Mouse (Mus musculus) right cerebral cortex, postnatal 4 days (tissue): ENCODE results near the gene Ccdc142.

ENCODE experiments used
- DNase-seq: peaks from one replicate; pipeline ENCODE4 v3.0.0-alpha.2; 2022

Gene Ccdc142

DNA sequence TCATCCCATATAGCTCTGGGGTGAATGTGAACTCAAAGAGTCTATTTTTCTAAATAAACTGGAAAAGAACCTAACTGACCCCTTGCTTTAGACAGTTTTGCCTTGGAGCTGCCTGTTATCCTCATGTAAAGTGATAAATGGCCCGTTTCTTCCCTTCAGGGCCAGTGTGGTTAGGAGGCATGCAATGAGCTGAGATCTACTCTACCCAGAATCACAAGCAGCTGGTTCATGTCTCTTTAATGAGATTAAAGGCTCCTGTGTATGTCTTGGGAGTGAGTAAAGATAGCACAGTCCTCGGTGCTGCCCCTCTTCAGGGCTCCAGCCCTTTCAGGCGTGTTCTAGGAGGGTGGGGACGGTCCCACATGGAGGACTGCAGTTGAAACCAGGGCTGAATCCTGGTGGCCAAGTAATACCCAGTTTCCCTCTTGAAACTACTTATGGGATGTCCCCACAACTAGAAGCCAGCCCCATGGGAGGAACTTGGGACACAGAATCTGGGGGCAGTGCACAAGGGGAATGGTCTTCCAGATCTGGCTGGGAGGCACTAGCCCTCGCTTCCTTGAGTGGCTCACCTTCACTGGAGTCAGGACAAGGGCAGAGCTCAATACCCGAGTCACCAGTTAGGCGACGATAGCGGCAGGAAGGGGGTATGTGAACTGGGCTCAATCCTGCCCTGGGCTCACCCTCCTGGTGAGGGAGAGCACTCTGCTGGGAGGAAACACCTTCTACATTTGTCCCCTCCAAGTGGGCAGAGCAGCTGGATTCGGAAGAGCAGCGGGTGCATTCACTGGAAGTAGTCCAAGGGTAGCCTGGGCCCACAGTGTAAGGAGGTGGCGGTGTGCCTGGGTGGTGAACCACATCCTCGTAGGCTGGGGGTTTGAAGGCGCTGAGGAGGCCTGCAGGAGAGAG is 17.7 kb downstream of the Ccdc142 start:
- DNase-seq, result no peak

DNA sequence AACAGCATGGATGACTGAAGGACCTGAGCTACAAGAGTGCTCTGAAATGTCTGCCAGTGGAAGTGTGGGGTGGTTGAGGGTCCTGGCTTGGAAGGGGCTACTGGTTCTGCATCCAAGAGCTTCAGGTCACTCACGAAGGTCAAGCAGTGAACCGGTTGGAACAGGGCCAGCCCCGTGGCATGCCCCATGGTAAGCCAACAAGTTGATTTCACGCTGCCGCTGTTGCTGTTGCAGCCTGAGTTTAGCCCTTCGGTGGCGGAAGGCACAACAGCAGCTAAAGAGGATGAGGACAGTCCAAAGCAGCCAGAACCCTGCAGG is 18.3 kb downstream of the Ccdc142 start:
- no peak for DNase-seq

DNA sequence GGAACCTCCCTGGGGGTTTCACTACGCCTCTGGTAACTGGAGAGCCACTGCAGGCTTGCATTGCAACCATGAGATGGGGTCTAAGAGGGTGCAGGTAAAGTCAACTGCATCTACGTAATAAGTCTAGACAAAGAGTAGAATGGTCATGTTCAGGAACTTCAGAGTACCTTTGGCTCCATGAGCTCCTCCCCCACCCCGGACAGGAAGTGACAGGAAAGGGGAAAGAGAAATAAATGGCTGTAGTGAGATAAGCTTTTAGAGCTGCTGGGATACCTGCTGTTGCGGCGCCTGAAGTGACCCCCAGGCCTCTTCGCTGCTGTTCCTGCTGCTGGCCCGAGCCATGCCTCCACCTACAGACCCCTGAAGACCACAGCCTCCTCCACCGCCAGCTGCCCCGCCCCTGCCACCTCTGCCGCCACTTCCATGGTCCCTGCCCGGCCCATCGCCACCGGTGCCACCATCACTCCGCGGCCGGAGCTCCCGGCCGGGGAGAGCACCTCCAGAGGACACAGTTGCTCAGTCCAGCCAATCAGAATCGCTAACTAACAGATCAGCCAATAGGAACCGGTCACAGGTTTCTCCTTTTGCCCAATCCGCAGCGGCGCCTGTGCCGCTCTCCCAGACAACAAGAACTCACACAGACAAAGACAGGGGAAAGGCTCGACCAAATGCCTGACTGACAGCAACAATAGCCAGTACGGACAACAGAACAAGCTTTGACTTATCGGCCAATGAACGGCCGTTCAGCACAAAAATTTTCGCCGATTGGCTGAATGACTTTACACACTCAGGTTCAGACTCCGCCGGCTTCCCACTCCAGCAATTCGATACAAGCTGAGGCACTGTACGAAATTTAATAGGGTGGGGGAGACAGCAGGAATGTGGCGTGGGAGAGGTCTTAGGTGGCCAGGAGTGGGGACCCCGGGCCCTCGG is 19.8 kb downstream of the Ccdc142 start, which contains the start of gene Wbp1:
Wbp1 (minus strand) TSS at position 630 of the 933 bp plus-strand sequence.
- DNase-seq, result peak; percentile 80

DNA sequence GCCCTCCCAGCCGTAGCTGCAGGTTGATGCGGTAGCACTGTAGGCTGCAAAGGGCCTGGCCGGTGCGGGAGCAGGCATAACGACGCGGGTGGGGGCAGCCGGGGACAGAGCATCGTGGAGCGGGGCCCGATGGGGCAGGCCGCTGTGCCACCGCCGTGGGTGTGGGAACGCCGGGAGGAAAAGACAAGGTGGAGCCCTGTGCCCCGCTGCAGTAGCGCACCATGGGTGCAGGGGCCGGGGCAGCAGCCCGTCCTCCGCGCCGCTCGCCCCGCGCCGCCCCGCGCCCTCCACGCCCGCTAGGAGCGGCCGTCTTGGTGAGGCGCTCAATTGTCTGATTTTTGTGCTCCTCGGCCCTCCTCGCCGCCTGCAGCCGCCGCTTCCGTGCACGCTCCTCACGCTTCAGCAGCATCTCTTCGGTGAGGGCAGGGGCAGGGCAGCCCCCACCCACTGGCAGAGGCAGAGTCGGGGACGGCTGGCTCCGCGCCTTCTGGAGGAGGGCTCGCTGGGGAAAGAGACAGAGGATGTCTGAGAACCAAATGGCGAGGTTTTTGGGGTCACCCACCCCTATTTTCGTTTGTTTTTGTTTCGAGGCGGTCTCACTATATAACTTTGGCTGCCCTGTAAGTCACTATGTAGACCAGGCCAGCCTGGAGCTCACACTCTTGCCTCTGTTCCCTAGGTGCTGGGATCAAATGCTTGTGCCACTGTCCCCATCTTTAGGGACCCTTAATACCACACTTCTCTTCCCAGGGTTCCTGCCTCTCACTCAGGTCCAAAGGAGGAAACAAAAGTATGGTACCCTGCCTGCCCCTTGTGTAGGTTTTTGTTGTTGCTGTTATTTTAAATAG is 20.7 kb downstream of the Ccdc142 start:
- DNase-seq, result no peak

DNA sequence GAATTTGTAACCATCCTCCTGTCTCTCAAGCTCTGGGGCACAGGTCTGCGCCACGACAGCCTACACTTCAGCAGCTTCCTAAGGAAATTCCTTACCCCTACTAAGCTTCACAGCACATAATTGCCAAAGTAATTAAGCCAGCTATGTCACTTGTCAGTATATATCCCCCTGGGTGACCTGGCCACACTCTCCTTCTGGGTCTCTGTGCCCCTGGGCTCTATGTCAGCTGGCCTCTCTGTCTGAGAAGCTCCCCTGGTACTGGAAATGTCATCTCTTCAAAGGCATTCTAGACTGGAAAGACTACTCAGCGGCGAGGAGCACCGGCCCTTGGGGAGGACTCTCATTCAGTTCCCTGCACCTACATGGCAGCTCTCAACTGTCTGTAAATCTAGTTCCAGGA is 21.6 kb downstream of the Ccdc142 start:
- DNase-seq, result no peak

DNA sequence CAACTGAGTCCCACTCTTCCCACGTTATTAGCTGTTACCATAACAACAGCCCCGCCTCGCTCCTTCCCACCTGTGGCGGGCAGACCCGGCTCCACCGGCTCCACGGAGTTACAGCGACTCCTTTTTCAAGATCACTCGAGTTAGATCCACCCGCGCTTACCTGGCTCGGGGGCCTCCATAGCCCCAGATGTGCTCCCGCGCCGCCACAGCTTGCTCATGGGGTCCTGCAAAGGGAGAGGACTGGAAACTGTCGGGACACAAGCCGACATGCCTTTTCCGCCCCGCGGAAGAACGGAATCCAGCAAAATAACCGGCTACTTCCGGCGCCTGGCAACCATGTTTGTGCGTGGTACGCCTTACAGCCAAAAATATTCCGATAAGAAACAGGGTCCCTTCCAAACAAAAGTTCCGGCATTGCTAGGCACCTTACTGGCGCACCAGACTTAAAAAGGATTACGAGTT is 23.5 kb downstream of the Ccdc142 start:
- DNase-seq, result peak; percentile 86

DNA sequence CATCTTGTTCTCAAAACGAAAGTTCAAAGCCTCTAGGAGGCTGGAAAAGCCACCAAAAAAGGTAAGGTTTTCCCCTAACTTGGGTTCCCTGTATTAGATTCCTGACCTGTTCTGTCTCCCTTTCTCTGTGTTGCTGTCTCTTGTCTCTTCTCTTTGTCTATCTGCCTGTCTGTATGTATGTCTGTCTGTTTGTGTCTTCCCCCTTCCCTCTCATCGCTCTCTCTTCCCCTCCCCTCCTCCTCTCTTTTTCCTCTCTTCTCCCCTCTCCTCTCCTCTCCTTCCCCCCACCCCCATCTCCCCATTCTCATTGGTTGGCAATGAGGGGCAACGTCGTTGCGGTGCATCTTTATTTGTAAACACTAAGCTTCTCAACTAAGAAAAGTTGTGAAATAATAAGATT is 23.9 kb downstream of the Ccdc142 start, which contains the start of gene Ino80b:
Ino80b (minus strand) TSS at position 101 of the 400 bp plus-strand sequence.
- no peak for DNase-seq

DNA sequence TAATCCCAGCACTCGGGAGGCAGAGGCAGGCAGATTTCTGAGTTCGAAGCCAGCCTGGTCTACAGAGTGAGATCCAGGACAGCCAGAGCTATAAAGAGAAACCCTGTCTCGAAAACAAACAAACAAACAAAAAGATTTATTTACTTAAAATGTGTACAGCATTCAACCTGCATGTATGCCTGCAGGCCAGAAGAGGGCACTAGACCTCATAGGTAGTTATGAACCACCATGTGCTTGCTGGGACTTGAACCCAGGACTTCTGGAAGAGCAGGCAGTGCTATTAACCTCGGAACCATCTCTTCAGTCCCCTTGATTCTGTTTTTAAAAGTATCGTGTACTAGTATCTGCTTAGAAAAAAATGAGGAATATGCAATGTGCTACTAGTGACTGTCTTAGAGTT is 26.0 kb downstream of the Ccdc142 start:
- DNase-seq, result no peak

DNA sequence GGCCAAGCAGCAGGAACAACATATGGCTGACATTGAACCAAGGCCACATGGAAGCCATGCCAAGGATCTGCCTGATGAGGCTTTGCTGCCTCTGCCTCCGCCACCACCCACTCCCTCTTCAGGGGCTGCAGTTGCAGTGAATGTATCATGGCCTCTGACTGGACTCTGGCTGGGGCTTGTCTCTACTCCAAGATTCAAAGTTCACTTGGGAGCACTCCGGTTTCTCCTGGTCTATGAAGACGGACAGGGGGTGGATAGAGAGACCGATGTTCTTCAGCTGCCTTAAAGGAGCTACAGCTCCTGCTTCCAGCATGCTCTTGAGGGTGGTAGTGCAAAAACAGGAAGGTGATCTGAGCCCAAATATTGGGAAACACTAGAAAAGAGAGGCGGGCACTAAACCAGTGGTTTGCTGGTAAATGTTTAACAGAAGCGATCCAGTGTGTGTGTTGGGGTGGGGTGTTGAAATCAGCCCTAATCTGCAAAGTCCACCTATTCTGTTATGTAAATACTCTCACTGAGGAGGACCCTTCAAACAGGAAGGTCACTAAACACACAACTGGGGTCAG is 30.2 kb downstream of the Ccdc142 start:
- no peak for DNase-seq

DNA sequence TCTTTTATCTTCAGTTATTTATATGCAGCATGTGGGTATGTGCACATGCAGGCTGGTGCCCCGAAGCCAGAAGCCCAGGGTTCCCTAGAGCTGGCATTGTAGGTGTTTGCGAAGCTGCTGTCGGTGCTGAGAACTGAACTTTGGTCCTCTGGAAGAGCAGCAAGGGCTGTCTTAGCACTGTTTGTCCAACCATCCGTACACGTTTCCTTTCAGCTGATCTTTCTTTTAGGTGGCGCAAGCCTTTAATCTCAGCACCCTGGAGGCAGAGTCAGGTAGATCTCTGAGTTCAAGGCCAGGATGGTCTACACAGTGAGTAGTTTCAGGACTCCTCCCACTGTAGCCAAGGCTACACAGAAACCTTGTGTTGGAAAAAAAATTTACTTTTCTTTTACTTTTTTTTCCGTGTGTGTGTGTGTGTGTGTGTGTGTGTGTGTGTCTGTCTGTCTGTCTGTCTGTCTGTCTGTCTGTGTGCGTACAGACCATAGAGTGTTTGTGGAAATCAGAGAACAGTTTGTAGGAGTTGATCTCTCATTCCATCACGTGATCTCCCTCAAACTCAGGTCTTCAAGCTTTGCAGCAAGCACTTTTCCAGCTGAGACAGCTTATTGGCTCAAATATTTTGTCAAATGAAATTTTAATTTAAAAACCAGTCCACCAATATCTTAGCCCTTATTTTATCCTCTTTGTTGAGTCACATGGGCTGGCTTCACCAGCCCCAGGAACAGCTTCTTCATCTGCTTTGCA is 30.9 kb downstream of the Ccdc142 start:
- DNase-seq, result no peak

DNA sequence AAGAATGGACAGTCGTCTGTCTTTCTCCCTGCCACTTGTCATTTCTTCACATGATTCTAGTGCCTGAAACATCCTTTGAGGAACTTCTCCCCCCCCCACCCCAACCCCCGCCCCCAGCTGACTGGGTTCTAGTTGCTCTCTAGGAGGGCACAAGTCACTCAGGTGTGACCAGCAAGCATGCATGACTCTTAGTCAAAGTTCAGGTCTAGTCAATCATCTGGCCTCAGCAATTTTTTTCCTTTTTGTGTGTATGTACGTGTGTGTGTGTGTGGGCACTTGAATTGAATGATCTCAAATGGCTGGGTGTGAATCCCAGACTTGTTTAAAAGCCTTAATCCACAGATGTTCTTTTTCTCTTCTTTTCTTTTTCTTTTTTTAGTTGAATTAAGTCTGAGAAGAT is 32.8 kb downstream of the Ccdc142 start:
- no peak for DNase-seq

DNA sequence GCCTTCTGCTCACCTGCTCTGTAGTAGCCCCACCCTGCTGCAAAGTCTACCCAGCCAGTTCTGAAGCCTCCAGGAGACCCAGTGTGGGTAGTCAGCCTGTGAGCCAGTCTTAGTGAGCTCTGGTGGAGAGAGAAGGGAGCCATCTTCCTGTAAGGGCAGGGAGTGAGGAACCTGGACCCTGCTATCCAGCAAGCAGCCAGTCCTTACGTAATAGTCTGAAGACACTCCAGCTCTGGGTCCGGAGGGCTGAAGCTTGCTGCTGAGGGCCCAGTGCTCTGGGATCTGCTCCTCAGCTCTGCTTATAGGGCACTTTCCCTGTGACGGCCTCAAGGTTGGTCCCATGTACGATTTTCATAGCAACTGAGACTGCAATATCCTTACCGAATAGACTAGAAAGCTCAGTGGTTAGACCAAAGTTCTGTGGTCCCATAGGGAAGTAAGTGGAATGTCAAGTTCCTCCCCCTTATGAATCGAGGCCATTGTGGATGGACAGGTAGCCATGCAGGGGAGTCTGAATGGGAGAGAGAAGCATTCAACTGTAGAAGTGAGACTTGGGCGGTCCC is 33.6 kb downstream of the Ccdc142 start, which contains the start of gene Rtkn:
Rtkn (plus strand) TSS at position 513 of the 563 bp plus-strand sequence.
- no peak for DNase-seq

DNA sequence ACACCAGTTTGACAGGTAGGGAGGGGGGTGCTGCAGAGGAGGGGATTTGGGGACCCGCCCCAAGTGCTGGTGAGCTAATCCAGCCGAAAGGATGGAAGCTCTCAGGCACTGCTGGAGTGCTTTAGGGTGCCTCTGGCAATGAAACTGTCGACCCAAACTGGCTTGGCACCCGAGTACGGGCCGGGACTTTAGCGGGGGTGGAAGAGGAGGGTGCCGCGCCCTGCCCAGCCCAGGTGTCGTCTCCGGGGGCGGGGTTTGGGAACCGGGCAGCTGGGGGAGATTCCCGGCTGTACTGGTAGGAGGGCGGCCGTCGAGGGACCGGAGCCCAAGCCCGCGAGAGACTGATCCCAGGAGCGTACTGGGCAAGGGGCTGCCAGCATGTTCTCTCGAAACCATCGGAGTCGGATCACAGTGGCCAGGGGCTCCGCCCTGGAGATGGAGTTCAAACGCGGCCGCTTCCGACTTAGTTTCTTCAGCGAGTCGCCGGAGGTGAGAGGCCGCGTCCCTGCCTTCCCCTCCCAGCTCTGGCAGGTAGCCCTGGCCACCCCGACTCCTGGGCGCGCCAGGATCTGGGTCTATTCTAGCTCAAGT is 34.3 kb downstream of the Ccdc142 start:
- no peak for DNase-seq

DNA sequence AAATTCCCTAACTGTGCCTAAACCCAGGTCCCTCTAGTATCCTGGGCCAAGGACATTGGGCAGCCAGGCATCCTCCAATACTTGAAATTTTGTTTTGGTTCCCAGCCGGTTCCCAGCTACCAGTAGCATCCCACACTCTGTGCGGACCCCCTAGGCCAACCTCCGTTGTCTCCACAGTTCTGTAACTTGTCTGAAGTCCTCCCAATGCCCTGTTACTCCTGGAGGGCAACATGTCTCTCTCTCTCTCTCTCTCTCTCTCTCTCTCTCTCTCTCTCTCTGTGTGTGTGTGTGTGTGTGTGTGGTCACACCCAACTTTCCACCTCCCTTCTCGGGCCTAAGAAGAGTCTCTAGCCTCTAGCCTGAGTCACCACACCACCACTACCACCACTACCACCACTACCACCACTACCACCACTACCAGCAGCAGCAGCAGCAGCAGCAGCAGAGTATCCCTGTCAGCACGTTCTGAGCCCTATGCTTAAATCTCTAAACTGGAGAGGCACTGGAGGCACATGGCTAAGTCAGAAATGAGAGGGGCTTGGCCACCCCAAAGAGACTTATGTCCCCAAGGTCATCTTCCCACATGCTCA is 35.0 kb downstream of the Ccdc142 start:
- no peak for DNase-seq

DNA sequence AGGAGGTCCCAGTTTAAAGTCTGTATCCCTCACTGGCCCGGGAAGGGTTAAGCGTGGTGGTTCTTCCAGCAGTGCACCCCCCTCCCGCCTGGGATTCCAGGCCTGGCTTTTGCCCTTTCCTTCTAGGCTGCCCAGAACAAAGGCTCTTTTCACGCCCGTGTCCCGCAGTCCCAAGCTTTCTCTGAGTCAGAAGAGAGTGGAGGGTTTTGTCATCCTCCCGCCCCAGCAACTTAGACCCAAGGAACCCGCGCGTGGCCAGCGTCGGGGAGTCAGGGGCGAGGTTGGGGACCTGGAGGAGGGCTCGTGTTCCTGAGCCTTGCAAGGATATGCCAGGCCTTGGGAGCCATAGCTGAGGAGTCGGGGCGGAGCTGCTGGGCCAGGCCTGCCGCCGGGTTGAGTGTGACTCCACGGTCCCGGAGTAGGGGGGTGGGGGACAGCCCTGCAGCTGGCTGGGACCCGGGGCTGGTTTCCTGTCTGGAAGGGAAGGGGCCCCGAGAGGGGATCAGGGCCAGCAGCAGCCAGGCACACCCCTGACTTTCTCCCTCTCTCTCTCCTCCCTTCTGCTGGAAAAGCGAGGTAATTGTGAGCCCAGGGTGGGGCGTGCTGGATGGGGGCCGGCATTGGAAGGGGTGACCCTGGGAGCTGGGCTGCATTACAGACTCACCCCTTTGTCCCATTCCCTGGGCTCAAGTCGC is 35.6 kb downstream of the Ccdc142 start:
- no peak for DNase-seq

DNA sequence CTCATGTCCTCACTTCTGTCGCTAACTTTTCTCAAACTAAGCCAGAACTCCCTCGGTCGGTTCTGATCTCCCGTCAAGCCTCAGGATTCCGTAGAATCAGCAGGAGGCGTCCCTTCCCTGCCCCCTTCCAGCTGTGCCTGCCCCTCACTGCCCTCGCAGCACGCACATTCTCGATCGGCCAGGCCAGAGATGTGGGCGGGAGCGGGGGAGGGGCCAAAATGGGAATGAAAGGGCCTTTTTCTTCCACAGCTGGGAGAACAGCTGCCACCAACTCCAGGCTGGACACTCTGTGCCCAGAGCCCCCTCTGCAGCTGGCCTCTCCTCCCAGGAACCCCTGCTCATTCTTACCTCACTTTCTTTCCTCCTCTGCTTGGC is 36.2 kb downstream of the Ccdc142 start:
- DNase-seq, result peak; percentile 59

DNA sequence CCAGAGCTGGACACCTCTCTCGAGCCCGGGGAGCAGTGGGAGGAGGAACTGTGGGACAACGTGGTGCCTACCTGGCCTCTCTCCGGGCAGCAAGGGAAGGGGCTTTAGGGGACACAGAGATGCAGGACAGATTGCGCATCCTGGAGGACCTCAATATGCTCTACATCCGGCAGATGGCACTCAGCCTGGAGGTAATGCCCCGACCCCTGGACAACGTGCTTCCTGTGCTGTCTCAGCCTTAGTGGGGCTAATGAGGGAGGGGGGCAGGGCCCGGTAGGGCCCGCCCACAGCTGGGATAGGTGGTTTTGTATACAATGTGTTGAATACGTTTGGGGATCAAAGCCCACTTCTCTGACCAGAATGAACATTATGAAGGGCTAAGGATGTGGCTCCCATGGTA is 36.7 kb downstream of the Ccdc142 start:
- DNase-seq, result no peak

DNA sequence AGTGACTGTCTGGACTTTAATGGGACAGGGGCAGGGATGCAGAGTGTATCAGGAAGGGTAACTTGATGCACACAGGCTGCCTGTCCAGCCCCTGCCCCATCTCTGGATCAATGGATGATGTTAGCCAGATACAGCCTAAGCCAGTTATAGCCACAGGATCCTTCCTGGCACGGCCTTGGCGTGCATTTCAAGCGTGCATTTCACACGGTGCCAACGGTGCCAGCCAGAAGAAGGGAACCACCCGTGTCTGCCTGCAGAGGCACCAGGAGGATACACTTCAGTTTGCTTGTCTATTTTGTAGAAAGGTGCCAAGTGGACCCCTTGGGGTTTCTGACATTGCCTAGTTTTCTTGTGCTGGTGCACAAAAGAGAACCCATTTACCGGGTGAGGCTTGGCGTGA is 38.6 kb downstream of the Ccdc142 start:
- DNase-seq, result no peak

DNA sequence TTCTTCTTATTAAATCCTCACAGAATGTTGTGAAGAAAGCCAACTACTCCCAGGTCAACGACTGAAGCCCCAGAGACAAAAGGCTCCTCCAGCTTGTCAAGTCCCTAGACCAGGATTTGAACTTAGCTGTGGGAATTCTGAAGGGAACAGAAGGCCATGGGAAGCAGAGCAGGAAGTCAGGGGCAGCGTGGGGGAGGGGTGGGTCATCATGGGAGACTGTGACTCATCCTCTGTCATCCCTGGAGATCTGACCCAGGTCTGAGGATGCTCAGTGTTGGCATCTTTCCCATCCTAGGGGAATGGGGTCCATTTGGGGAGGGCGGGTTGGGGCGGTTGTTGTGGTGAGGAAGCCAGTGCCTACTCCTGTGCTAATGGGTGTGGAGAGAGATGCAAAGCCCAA is 40.2 kb downstream of the Ccdc142 start:
- DNase-seq, result no peak
